Mouse (Mus musculus) neural tube, postnatal 0 days (tissue): ENCODE measurements around the gene Rps4x. TPM values are rescaled to one million over a fixed set of nuclear protein-coding genes. Genes with fewer than 3 reads are reported as not detected.

Experiments
- polyA plus RNA-seq: library from polyadenylated mRNA; unstranded; fragments of >200 nt; fragmentation: Nextera tagmentation; extraction: Ambion mirVana; gene quantifications from 2 replicates; pipeline ENCODE4 v1.2.1, GENCODE M21; 2015

The Rps4x gene
- 381 and 397 TPM in 2 replicates for polyA plus RNA-seq

DNA sequence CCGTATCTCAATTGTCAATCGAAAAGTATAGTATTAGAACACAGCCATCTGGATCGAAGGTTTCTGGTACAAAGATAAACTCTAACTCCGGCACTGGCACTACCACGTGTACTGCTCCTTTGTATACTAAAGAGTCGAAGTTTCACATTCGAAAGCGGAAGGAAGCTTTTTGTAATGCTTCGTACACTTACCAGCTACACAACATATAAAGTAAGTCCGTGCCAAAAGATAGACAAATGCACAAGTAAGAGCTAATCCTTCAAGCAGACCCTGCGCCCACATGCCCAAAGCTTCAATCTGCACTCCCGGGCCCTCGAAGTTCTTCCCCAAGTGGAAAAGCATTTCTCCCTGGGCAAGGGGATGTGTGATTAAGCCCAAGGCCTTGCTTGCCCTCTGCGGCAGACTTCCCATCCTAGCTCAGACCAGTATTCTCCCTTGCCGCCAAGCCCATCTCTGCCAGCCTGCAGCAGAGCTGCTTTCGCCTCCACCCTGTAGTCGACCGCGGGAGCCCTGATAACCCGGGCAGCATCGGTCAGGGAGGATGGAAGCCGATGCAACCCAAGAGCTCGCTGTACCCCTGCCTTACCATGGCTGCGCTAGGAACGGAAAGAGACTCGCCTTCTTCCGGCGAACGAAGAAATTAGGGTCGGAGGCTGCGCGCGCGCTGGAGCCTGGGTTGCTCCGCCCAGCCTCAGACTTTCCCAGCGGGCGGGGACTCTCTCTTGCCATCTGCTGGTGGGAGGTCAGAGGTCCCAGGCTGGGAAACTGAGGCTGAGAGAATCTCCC lies at the start of gene Rps4x:
Gene Rps4x, minus strand, starts transcription at position 683 of the 786 bp plus-strand sequence.

DNA sequence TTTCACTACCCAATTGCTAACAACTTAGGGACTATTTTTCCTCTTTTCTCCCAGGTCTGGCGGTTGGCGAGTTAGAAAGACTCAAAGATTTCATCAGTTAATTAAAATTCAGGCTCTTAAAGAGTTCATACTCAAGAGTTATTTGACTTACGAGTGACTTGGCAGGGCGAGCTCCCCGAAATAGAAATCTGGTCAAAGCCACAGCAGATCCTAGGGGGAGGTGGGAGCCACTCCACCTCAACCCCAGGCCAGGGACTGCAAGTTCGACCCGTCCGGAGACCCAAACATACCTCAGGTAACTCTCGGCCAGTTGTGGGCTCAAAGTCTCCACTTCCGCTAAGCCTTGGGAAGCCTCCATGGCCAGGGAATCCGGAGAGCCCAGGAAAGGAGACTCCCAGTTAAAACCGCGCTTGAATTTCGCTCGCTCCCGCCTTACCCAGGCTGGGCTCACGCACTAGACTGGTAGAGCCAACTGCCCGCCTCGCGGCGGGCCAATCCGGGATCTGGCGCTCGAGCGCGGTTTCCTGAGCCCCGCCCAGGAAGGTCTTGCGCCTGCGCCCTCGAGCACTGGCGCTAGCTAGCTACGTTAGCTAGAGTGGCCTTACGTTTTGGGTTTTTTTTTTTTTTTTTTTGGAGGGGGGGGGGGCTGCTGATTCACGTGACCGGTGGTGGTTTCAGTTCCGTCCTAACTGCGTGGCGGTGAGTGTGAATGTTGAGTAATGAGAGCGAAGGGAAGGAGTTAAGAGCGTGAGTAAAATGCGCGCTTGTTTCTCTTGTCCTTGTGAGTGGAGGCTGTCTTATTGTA lies 32.4 kb downstream of the Rps4x start, which contains the start of gene Ercc6l:
Gene Ercc6l, minus strand, starts transcription at position 474 of the 805 bp plus-strand sequence.

Other genes with a start within 250 kb of the Rps4x start
- gene Rtl5, start 118.1 kb downstream of the Rps4x start, polyA plus RNA-seq: 4.8 and 5.2 TPM in 2 replicates
- gene Pin4, start 69.9 kb downstream of the Rps4x start, polyA plus RNA-seq: 50.8 and 64.4 TPM in 2 replicates
- gene Ercc6l, start 32.3 kb downstream of the Rps4x start, polyA plus RNA-seq: 0.51 and 0.67 TPM in 2 replicates
- 15.2 and 17.2 TPM in 2 replicates for gene Cited1, start 62.8 kb upstream of the Rps4x start, polyA plus RNA-seq